Mouse (Mus musculus) C2C12 (cell line): ENCODE measurements around the gene Prkce. TPM values are rescaled to one million over a fixed set of nuclear protein-coding genes. Genes with fewer than 3 reads are reported as not detected.

Experiments used
- H3K27me3 ChIP-seq: one replicate; pipeline ENCODE4 v1.6.1; 2011; ENCODE audit not compliant: control insufficient read depth, insufficient read depth, insufficient read length
- H3K36me3 ChIP-seq: one replicate; pipeline ENCODE4 v1.6.1; 2011; ENCODE audit not compliant: control insufficient read depth, insufficient read depth
- H3K4me3 ChIP-seq: one replicate; pipeline ENCODE4 v1.5.1; 2011; ENCODE audit warnings: mild to moderate bottlenecking, control low read depth; ENCODE audit not compliant: poor library complexity, insufficient read depth, severe bottlenecking
- H3K79me2 ChIP-seq: one replicate; pipeline ENCODE4 v1.6.1; 2011; ENCODE audit not compliant: control insufficient read depth, insufficient read depth
- H3K79me3 ChIP-seq: one replicate; pipeline ENCODE4 v1.6.1; 2011; ENCODE audit warnings: low read depth, control low read depth
- H3ac ChIP-seq: one replicate; pipeline ENCODE3; 2011; ENCODE audit warnings: low read depth; ENCODE audit not compliant: control insufficient read depth, insufficient read length
- CEBPB ChIP-seq: IDR thresholded peaks from one replicate; pipeline ENCODE4 v1.6.1; 2011; ENCODE audit warnings: low read depth, mild to moderate bottlenecking, control low read depth, moderate library complexity
- CTCF ChIP-seq: IDR thresholded peaks from one replicate; pipeline ENCODE4 v1.5.1; 2011; ENCODE audit not compliant: control insufficient read depth, insufficient read depth, insufficient read length
- FOSL1 ChIP-seq: IDR thresholded peaks from one replicate; pipeline ENCODE4 v1.8.0; 2011; ENCODE audit warnings: mild to moderate bottlenecking, low read length; ENCODE audit not compliant: poor library complexity, insufficient read depth, severe bottlenecking
- MAX ChIP-seq: IDR thresholded peaks from one replicate; pipeline ENCODE4 v1.6.1; 2011; ENCODE audit warnings: mild to moderate bottlenecking, control low read depth
- MYOD1 ChIP-seq: IDR thresholded peaks from one replicate; pipeline ENCODE4 v1.6.1; 2011; ENCODE audit warnings: low read depth; ENCODE audit not compliant: control insufficient read depth, insufficient read length
- MYOG ChIP-seq: IDR thresholded peaks from one replicate; pipeline ENCODE4 v1.6.1; 2011; ENCODE audit not compliant: control insufficient read depth, insufficient read length; ENCODE audit errors: extremely low read depth
- USF1 ChIP-seq: IDR thresholded peaks from one replicate; pipeline ENCODE4 v1.6.1; 2011; ENCODE audit warnings: low read depth, mild to moderate bottlenecking, control low read depth, moderate library complexity
- polyA plus RNA-seq: library from polyadenylated mRNA; unstranded; fragments of >200 nt; fragmentation: generic; extraction: Trizol; gene quantifications from one replicate; pipeline ENCODE4 v1.2.1, GENCODE M21; 2012; ENCODE audit warnings: missing spikeins

Prkce gene
- polyA plus RNA-seq, 1 experiment: 1.4 TPM

DNA sequence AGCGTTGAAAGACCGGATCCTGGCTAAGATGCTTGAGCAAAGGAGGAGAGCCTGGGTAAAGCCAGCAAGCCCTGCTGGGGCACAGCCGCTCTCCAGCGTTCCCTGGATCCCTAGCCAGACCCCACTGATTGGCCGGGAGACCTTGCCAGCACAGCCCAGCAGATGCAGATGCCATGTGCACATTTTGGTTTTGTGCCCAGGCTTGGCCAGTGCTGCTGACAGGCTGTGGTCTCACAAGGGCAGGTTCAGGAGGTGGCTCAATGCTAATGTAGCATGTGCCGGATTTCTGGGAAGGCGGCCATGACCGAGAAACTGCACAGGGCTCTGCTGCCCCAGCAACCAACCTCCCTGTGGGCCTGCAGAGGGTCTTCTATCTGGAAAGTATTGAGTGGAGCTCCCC is 86.7 kb downstream of the Prkce start:
- no peak overlapping the region for H3ac ChIP-seq
- no peaks in the 10 kb centered on the region for H3K79me3 ChIP-seq
- no peaks in the 10 kb centered on the region for H3K27me3 ChIP-seq
- H3K79me2 ChIP-seq: no peaks in the 10 kb centered on the region
- H3K4me3 ChIP-seq: no peak overlapping the region
- H3K36me3 ChIP-seq: no peaks in the 10 kb centered on the region
- TF ChIP-seq MYOD1: no peak
- TF ChIP-seq CEBPB: no peak
- TF ChIP-seq CTCF: no peak
- no peak for TF ChIP-seq MAX
- no peak for TF ChIP-seq FOSL1
- TF ChIP-seq MYOG: no peak

- no peak overlapping the region for H3K4me3 ChIP-seq
- no peaks in the 10 kb centered on the region for H3K27me3 ChIP-seq
- H3K79me3 ChIP-seq: no peaks in the 10 kb centered on the region
- no peak overlapping the region for H3ac ChIP-seq
- TF ChIP-seq MYOD1 (no peak), FOSL1 (no peak), CEBPB (no peak), USF1 (no peak), CTCF (no peak)
- H3K36me3 ChIP-seq: no peaks in the 10 kb centered on the region
- no peaks in the 10 kb centered on the region for H3K79me2 ChIP-seq
These were observed 87.4 kb downstream of the Prkce start for GRCm38 (mm10) chr17:86254978-86255377.

DNA sequence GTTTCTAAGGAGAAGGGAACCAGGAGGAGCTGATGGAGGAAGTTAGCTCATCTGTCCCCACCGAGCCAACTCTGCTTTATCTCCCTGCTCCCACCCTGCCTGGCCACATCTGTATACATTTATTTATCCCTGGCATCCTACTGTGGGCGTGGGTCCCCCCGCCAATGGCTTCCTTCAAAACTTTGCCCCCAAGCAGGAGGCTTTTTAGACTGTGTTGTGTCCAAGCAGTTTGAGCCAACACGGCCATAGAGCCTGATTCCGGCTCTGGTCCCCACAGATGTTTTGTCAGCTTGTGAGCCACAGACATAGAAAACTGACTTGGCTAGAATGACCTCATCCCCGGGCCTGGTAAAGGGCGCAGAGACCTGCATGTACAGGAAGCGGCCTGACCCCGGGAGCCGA is 89.1 kb downstream of the Prkce start:
- Histone ChIP-seq H3K27me3 (no peaks in the 10 kb centered on the region), H3K79me2 (no peaks in the 10 kb centered on the region), H3K4me3 (no peak overlapping the region), H3K36me3 (no peaks in the 10 kb centered on the region), H3ac (no peak overlapping the region), H3K79me3 (no peaks in the 10 kb centered on the region)
- no peak for TF ChIP-seq CEBPB
- no peak for TF ChIP-seq USF1
- no peak for TF ChIP-seq MYOD1
- TF ChIP-seq MYOG: no peak
- TF ChIP-seq MAX: no peak
- TF ChIP-seq FOSL1: no peak
- no peak for TF ChIP-seq CTCF

DNA sequence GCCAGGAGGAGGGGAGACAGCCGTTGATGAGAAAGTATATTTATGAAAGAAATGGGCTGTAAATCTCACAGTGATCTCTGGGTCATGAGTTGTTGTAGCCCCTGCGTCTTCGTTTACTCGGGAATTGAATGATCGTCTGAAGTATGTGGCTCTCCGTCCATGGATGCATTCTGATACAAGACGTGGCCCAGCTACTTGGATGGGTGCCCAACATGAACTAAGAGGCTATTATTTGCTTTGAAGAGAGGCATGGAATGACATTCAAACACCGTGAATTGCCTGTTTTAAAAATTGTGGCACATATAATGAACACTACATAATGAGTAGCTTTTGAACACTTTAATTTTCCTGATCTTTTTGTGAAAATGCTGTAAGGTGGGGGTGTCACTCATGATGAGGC is 93.5 kb downstream of the Prkce start:
- Histone ChIP-seq H3ac (no peak overlapping the region), H3K79me3 (no peaks in the 10 kb centered on the region), H3K27me3 (no peaks in the 10 kb centered on the region), H3K4me3 (no peak overlapping the region), H3K79me2 (no peaks in the 10 kb centered on the region), H3K36me3 (no peaks in the 10 kb centered on the region)
- TF ChIP-seq USF1: no peak
- no peak for TF ChIP-seq MYOD1
- TF ChIP-seq FOSL1: no peak
- TF ChIP-seq CTCF: no peak
- no peak for TF ChIP-seq MYOG
- TF ChIP-seq MAX: no peak
- no peak for TF ChIP-seq CEBPB

DNA sequence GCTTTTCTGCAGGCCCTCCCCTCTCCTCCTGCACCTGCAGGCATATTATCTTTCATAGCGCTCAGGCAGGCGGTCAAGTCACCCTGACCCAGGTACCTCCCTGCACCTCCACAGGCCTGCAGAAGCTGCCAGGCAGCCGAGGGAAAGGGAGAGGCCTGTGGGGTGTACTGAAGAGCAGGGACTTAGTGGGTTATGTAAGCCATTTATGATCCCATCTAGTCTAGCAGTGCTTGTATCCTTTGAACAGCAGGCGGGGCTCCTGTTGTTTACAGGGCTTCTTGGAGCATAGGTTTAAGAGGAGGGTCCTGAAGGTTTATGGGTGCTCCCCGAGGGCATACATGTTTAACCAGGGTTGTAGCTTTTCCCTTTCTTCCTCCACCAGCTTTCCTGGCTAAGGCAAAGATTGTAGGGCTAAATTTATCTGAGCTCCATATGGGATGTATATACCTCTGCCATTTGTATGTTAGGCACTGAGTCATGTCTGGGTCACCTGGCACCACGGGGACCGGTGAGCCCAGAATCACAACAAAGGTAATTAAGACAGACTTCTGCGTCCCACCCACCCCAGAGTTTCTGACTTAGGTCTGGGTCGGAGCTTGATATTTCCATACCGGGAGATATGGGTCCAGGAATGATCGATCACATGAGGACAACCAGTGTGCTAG is 96.5 kb downstream of the Prkce start:
- no peaks in the 10 kb centered on the region for H3K79me2 ChIP-seq
- no peak overlapping the region for H3ac ChIP-seq
- no peak overlapping the region for H3K4me3 ChIP-seq
- H3K36me3 ChIP-seq: no peaks in the 10 kb centered on the region
- H3K27me3 ChIP-seq: no peaks in the 10 kb centered on the region
- no peak for TF ChIP-seq MYOD1
- H3K79me3 ChIP-seq: no peaks in the 10 kb centered on the region

GRCm38 (mm10) chr17:86266051-86266450 is 98.5 kb downstream of the Prkce start:
- H3K79me3 ChIP-seq: no peaks in the 10 kb centered on the region
- H3K79me2 ChIP-seq: no peaks in the 10 kb centered on the region
- H3K27me3 ChIP-seq: no peaks in the 10 kb centered on the region
- TF ChIP-seq MYOG (no peak), MYOD1 (no peak), USF1 (no peak), CTCF (no peak)
- H3ac ChIP-seq: no peak overlapping the region
- H3K36me3 ChIP-seq: no peaks in the 10 kb centered on the region
- no peak overlapping the region for H3K4me3 ChIP-seq
